Mouse (Mus musculus) forebrain, embryonic 11.5 days (tissue): ENCODE measurements around the gene Oprm1. TPM values are rescaled to one million over a fixed set of nuclear protein-coding genes. Genes with fewer than 3 reads are reported as not detected.

ENCODE experiments used
- polyA plus RNA-seq: library from polyadenylated mRNA; unstranded; fragments of >200 nt; fragmentation: Nextera tagmentation; extraction: Ambion mirVana; gene quantifications from 2 replicates; pipeline ENCODE4 v1.2.1, GENCODE M21; 2014

The Oprm1 gene
- polyA plus RNA-seq, 1 experiment from 2014 or later = not detected

Other genes with a start within 250 kb of the Oprm1 start
- gene Gm10945, start 3.3 kb downstream of the Oprm1 start, polyA plus RNA-seq = not detected in 2 replicates